Mouse (Mus musculus): ENCODE measurements around the gene Cdk1.

The Cdk1 gene

GRCm38 (mm10) chr10:69307067-69307466 is 45.7 kb downstream of the Cdk1 start:
- DNase-seq (ENCODE audit: low read depth, low spot score), result peak; percentile 12

- no peak for DNase-seq (ENCODE audit: low read depth, low spot score)
Observed at GRCm38 (mm10) chr10:69306205-69306604, 46.5 kb downstream of the Cdk1 start.

GRCm38 (mm10) chr10:69305600-69305999 is 47.1 kb downstream of the Cdk1 start:
- no peak for DNase-seq (ENCODE audit: low read depth, low spot score)

GRCm38 (mm10) chr10:69304819-69305218 is 47.9 kb downstream of the Cdk1 start:
- DNase-seq (ENCODE audit: low read depth, low spot score), result no peak

GRCm38 (mm10) chr10:69302667-69303066 is 50.1 kb downstream of the Cdk1 start:
- DNase-seq (ENCODE audit: low read depth, low spot score), result no peak

GRCm38 (mm10) chr10:69299985-69300384 is 52.8 kb downstream of the Cdk1 start:
- DNase-seq (ENCODE audit: low read depth, low spot score), result no peak

DNA sequence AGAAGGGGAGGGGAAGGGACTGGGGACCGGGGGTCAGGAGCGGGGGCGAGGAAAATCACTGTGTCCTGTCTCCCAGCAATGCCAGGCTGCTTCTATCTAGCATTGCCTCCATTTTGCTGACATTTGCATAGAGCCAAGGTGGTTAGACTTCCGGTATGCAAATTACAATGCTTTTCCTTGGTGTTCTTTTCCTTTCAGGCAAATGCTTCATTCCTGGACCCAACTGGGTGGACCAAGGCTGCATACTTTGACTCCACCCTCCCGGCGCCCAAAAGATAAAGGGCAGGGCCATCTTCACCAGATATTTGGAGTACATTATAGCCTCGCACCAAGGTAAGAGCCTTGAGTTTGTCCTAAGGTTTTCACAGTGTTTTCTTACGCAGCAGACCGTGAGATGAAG is 56.8 kb downstream of the Cdk1 start:
- no peak for DNase-seq (ENCODE audit: low read depth, low spot score)

- no peak for DNase-seq (ENCODE audit: low read depth, low spot score)
Observed at GRCm38 (mm10) chr10:69290736-69291135, 62.0 kb downstream of the Cdk1 start.

GRCm38 (mm10) chr10:69288720-69289119 is 64.0 kb downstream of the Cdk1 start:
- DNase-seq (ENCODE audit: low read depth, low spot score), result no peak

- no peak for DNase-seq (ENCODE audit: low read depth, low spot score)
Observed at GRCm38 (mm10) chr10:69288086-69288485, 64.7 kb downstream of the Cdk1 start.

GRCm38 (mm10) chr10:69286939-69287338 is 65.8 kb downstream of the Cdk1 start:
- no peak for DNase-seq (ENCODE audit: low read depth, low spot score)

All from brain, embryonic 18.5 days (tissue).